ENCODE assay signal across 8 mouse cellular contexts in genomic region chr8:70538024-70538579, GRCm38 (mm10). TPM values are rescaled to one million over a fixed set of nuclear protein-coding genes. Genes with fewer than 3 reads are reported as not detected.
A peak's percentile ranks its signal among the peaks of the same experiment; 100 is the strongest.
DNase-seq lines count a peak whose midpoint lies in the region; ATAC-seq and TF ChIP-seq lines count a peak whose summit lies in the region.

No protein-coding gene starts in this region.

- H3K27ac ChIP-seq in forebrain, embryonic 10.5 days: peak overlapping the region; percentile 92
- peak overlapping the region; percentile 87 for H3K27ac ChIP-seq in limb, embryonic 10.5 days

- ATAC-seq in G1E (ENCODE audit: extremely low read depth, insufficient number of reproducible peaks, low FRiP score, poor library complexity, severe bottlenecking): no peak

- WGBS in forebrain, embryonic 10.5 days: 16% methylated on average over 24 of the region's 24 CpGs
- 14% methylated on average over 24 of the region's 24 CpGs for WGBS in limb, embryonic 10.5 days

- H3K36me3 ChIP-seq in G1E (replicated peaks): peaks cover 69% of the 10 kb centered on the region
- peaks cover 46% of the 10 kb centered on the region for H3K36me3 ChIP-seq in forebrain, embryonic 10.5 days (replicated peaks)
- peaks cover 43% of the 10 kb centered on the region for H3K36me3 ChIP-seq in limb, embryonic 10.5 days

- no peak for TF ChIP-seq CTCF in G1E (IDR thresholded peaks at IDR 0.05; ENCODE audit: low read depth, low read length)

- H3K4me3 ChIP-seq in G1E (ENCODE audit: low read depth, low read length): peak overlapping the region; percentile 93
- H3K4me3 ChIP-seq in forebrain, embryonic 10.5 days: peak overlapping the region; percentile 88
- peak overlapping the region; percentile 74 for H3K4me3 ChIP-seq in limb, embryonic 10.5 days

- H3K27me3 ChIP-seq in G1E (ENCODE audit: insufficient read depth, low read length): no peaks in the 10 kb centered on the region
- H3K27me3 ChIP-seq in forebrain, embryonic 10.5 days (ENCODE audit: poor library complexity, severe bottlenecking): no peaks in the 10 kb centered on the region
- H3K27me3 ChIP-seq in limb, embryonic 10.5 days (ENCODE audit: low read depth, poor library complexity, severe bottlenecking): no peaks in the 10 kb centered on the region

- peaks cover 58% of the 10 kb centered on the region for H3K4me1 ChIP-seq in G1E (ENCODE audit: insufficient read depth, low read depth, low read length)
- peaks cover 33% of the 10 kb centered on the region for H3K4me1 ChIP-seq in forebrain, embryonic 10.5 days
- H3K4me1 ChIP-seq in limb, embryonic 10.5 days: peaks cover 28% of the 10 kb centered on the region

- no peak for DNase-seq in G1E (ENCODE audit: low spot score)
- peak; percentile 32 for DNase-seq in brain, adult 2 months (ENCODE audit: low read depth, low spot score)
- DNase-seq in forebrain, embryonic 10.5 days (ENCODE audit: extremely low spot score, low spot score): peak; percentile 57
- DNase-seq in heart, postnatal 36 days: peak; percentile 69 to 70
- DNase-seq in limb, embryonic 10.5 days (ENCODE audit: low spot score): peak; percentile 58
- peak; percentile 47 for DNase-seq in mesoderm, embryonic 11.5 days (ENCODE audit: low read depth, low spot score)
- DNase-seq in spleen, postnatal 4 days (ENCODE audit: low spot score in 2 of 2): peak; percentile 67 to 77
- DNase-seq in left cerebral cortex, postnatal 36 days (ENCODE audit: low spot score in 2 of 2): no peak

- H3K9me3 ChIP-seq in G1E (replicated peaks): no peaks in the 10 kb centered on the region
- H3K9me3 ChIP-seq in forebrain, embryonic 10.5 days: no peaks in the 10 kb centered on the region
- H3K9me3 ChIP-seq in limb, embryonic 10.5 days (replicated peaks): no peaks in the 10 kb centered on the region

- intact Hi-C loops in heart, postnatal 36 days (cut with DNase I): loop anchor here (2.0 kb wide), 1 partner anchor 27 kb away; the partner anchor contains the start of gene Uba52
- intact Hi-C loops in left cerebral cortex, postnatal 36 days (cut with DNase I): no loop called here

RNA-seq across cellular contexts. Expression of gene Ell, which starts 1.2 kb away (rescaled TPM):
- total RNA-seq in G1E (2014; fragmentation: Nextera tagmentation) (20.8 and 22.7 TPM in 2 replicates), G1E (2017) (7.6 and 9.1 TPM in 2 replicates)
- polyA plus RNA-seq in G1E (2012): 56.4 and 59.0 TPM in 2 replicates
- polyA plus RNA-seq in forebrain, embryonic 10.5 days (2016; fragmentation: Nextera tagmentation; extraction: Ambion mirVana): 20.8 and 22.7 TPM in 2 replicates
- 10 to 100 TPM; 12.0 to 12.1 TPM for total RNA-seq in heart, postnatal 36 days (2021)
- 20.9 and 26.1 TPM in 2 replicates for polyA plus RNA-seq in limb, embryonic 10.5 days (2016; fragmentation: Nextera tagmentation; extraction: Ambion mirVana)
- total RNA-seq in left cerebral cortex, postnatal 36 days (2021): 10 to 100 TPM; 19.1 to 20.7 TPM

RNA-seq across cellular contexts. Expression of gene Kxd1, which starts 10.3 kb away (rescaled TPM):
- total RNA-seq in G1E (2014; fragmentation: Nextera tagmentation) (180 and 189 TPM in 2 replicates), G1E (2017) (47.5 and 50.9 TPM in 2 replicates)
- polyA plus RNA-seq in G1E (2012): 40.0 and 49.9 TPM in 2 replicates
- polyA plus RNA-seq in forebrain, embryonic 10.5 days (2016; fragmentation: Nextera tagmentation; extraction: Ambion mirVana): 52.6 and 57.2 TPM in 2 replicates
- 10 to 100 TPM; 88.4 to 91.4 TPM for total RNA-seq in heart, postnatal 36 days (2021)
- polyA plus RNA-seq in limb, embryonic 10.5 days (2016; fragmentation: Nextera tagmentation; extraction: Ambion mirVana): 45.4 and 46.6 TPM in 2 replicates
- 10 to 100 TPM; 45.0 to 49.7 TPM for total RNA-seq in left cerebral cortex, postnatal 36 days (2021)

RNA-seq across cellular contexts. Expression of gene Fkbp8, which starts 10.6 kb away (rescaled TPM):
- total RNA-seq in G1E (2014; fragmentation: Nextera tagmentation): 228 and 232 TPM in 2 replicates
- total RNA-seq in G1E (2017): 206 and 221 TPM in 2 replicates
- polyA plus RNA-seq in G1E (2012): 939 and 1,510 TPM in 2 replicates
- 295 and 303 TPM in 2 replicates for polyA plus RNA-seq in forebrain, embryonic 10.5 days (2016; fragmentation: Nextera tagmentation; extraction: Ambion mirVana)
- total RNA-seq in heart, postnatal 36 days (2021): 100 to 1,000 TPM; 133 to 138 TPM
- polyA plus RNA-seq in limb, embryonic 10.5 days (2016; fragmentation: Nextera tagmentation; extraction: Ambion mirVana): 297 and 310 TPM in 2 replicates
- total RNA-seq in left cerebral cortex, postnatal 36 days (2021): 100 to 1,000 TPM; 403 to 432 TPM

RNA-seq across cellular contexts. Expression of gene Uba52, which starts 27.5 kb away (rescaled TPM):
- 4,646 and 5,141 TPM in 2 replicates for total RNA-seq in G1E (2014; fragmentation: Nextera tagmentation)
- total RNA-seq in G1E (2017): 3,490 and 3,572 TPM in 2 replicates
- polyA plus RNA-seq in G1E (2012): 592 and 1,322 TPM in 2 replicates
- 879 and 899 TPM in 2 replicates for polyA plus RNA-seq in forebrain, embryonic 10.5 days (2016; fragmentation: Nextera tagmentation; extraction: Ambion mirVana)
- 1,000 to 10,000 TPM; 1,469 to 1,509 TPM for total RNA-seq in heart, postnatal 36 days (2021)
- polyA plus RNA-seq in limb, embryonic 10.5 days (2016; fragmentation: Nextera tagmentation; extraction: Ambion mirVana): 877 and 996 TPM in 2 replicates
- 100 to 1,000 TPM; 828 to 997 TPM for total RNA-seq in left cerebral cortex, postnatal 36 days (2021)

RNA-seq across cellular contexts. Expression of gene Rex1bd, which starts 31.6 kb away (rescaled TPM):
- total RNA-seq in G1E (2014; fragmentation: Nextera tagmentation): 43.6 and 44.2 TPM in 2 replicates
- total RNA-seq in G1E (2017): 86.9 and 94.9 TPM in 2 replicates
- polyA plus RNA-seq in G1E (2012): 187 and 223 TPM in 2 replicates
- 126 and 136 TPM in 2 replicates for polyA plus RNA-seq in forebrain, embryonic 10.5 days (2016; fragmentation: Nextera tagmentation; extraction: Ambion mirVana)
- total RNA-seq in heart, postnatal 36 days (2021): 100 to 1,000 TPM; 109 to 113 TPM
- 126 and 143 TPM in 2 replicates for polyA plus RNA-seq in limb, embryonic 10.5 days (2016; fragmentation: Nextera tagmentation; extraction: Ambion mirVana)
- total RNA-seq in left cerebral cortex, postnatal 36 days (2021): 100 to 1,000 TPM; 106 to 108 TPM

Comparison
In these comparisons a context has a peak if more than half of its experiments do, and no peak if none do; other contexts are left out.
1. DNase-seq: peak in brain, adult 2 months (single experiment), forebrain, embryonic 10.5 days (single experiment), heart, postnatal 36 days (2 of 2), limb, embryonic 10.5 days (single experiment), mesoderm, embryonic 11.5 days (single experiment) and spleen, postnatal 4 days (2 of 2); none in G1E (single experiment) and left cerebral cortex, postnatal 36 days (0 of 2).
2. Peak in every context shown above with its lines, with median percentiles within 50 percentile points of each other: H3K4me3 ChIP-seq.